Mouse (Mus musculus) liver, embryonic 11.5 days (tissue): ENCODE measurements around the gene AW011738. TPM values are rescaled to one million over a fixed set of nuclear protein-coding genes. Genes with fewer than 3 reads are reported as not detected.

Experiments
- ATAC-seq: fragments of 200-750 bp; cut with Nextera tagmentation; replicated peaks from 2 replicates; pipeline ENCODE4 v1.8.0; 2017; ENCODE audit warnings: moderate number of reproducible peaks, mild to moderate bottlenecking, moderate TSS enrichment, moderate library complexity; ENCODE audit not compliant: low FRiP score
- DNase-seq: peaks from one replicate; pipeline ENCODE4 v3.0.0-alpha.2; 2017; ENCODE audit warnings: low spot score
- H3K27ac ChIP-seq: fragments of 300-500 bp; sonication (generic); 2 replicates; pipeline ENCODE4 v1.5.1; 2014; ENCODE audit warnings: mild to moderate bottlenecking, low read depth, low read length, control low read depth
- H3K27me3 ChIP-seq: fragments of 300-500 bp; sonication (generic); replicated peaks from 2 replicates; pipeline ENCODE4 v1.6.1; 2014; ENCODE audit warnings: low read length, mixed read lengths; ENCODE audit not compliant: control insufficient read depth, insufficient read depth
- H3K36me3 ChIP-seq: fragments of 300-500 bp; sonication (generic); 2 replicates; pipeline ENCODE4 v1.6.1; 2014; ENCODE audit warnings: mild to moderate bottlenecking, low read length, moderate library complexity, mixed read lengths; ENCODE audit not compliant: control insufficient read depth, insufficient read depth
- H3K4me1 ChIP-seq: fragments of 300-500 bp; sonication (generic); replicated peaks from 2 replicates; pipeline ENCODE4 v1.6.1; 2014; ENCODE audit warnings: low read length, mixed read lengths; ENCODE audit not compliant: control insufficient read depth, insufficient read depth
- H3K4me2 ChIP-seq: fragments of 300-500 bp; sonication (generic); 2 replicates; pipeline ENCODE4 v1.6.1; 2014; ENCODE audit warnings: mild to moderate bottlenecking, control low read depth, moderate library complexity
- H3K4me3 ChIP-seq: fragments of 300-500 bp; sonication (generic); 2 replicates; pipeline ENCODE4 v1.5.1; 2014; ENCODE audit warnings: low read depth, low read length, control low read depth
- H3K9ac ChIP-seq: fragments of 300-500 bp; sonication (generic); 2 replicates; pipeline ENCODE4 v1.6.1; 2014; ENCODE audit warnings: low read depth, low read length, control low read depth
- H3K9me3 ChIP-seq: fragments of 300-500 bp; sonication (generic); 2 replicates; pipeline ENCODE4 v1.6.1; 2016; ENCODE audit warnings: low read length, inconsistent platforms, mixed read lengths; ENCODE audit not compliant: control insufficient read depth
- WGBS: fragments of 180-500 bp; shearing (Covaris S2); extraction: QIAGEN DNeasy Blood & Tissue Kit; methylation state at CpG from one replicate; pipeline ENCODE4 v1.1.7; 2014; 5-methylcytosine and 5-hydroxymethylcytosine counted together
- polyA plus RNA-seq: library from polyadenylated mRNA; unstranded; fragments of >200 nt; fragmentation: Nextera tagmentation; extraction: Ambion mirVana; gene quantifications from 2 replicates; pipeline ENCODE4 v1.2.1, GENCODE M21; 2014

AW011738 gene
- polyA plus RNA-seq, 1 experiment from 2014 or later = 0.08 TPM

DNA sequence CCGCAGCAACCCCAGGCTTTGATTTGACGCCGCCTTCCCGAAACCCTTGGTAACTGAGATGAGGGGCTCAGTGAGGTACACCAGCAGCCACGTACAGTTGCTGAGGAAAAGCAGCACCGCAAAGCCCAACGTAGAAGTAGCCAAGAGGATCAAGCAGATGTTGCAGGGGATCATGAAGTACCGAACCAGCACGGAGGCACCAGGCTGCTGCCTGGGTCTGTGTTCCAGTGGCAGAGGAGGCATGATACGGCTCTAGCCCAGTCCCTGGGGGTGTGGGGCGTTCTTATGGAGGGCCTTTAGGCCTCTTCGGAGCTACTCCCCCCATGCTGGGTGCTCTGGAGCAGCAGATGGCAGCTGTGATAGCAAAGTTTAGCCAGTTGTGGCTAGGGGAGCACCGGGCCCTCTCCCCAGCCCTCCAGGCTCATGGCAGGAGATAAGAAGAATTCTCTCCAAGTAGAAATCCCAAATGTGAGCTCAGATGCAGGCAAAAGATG is 17.6 kb upstream of the AW011738 start:
- H3K4me2 ChIP-seq = peak overlapping the region; percentile 80
- H3K36me3 ChIP-seq = 0 out of 2 replicates have a peak, but pooled peaks cover 3% of the 10 kb centered on the region
- ATAC-seq (peak; percentile 89), DNase-seq (no peak)
- peak overlapping the region; percentile 66 for H3K9ac ChIP-seq
- peak overlapping the region; percentile 48 for H3K4me3 ChIP-seq
- H3K9me3 ChIP-seq = no peaks in the 10 kb centered on the region
- H3K27ac ChIP-seq = peak overlapping the region; percentile 38
- 60% methylated on average over 13 of the region's 13 CpGs for WGBS
- H3K4me1 ChIP-seq = peaks cover 60% of the 10 kb centered on the region
- no peaks in the 10 kb centered on the region for H3K27me3 ChIP-seq

DNA sequence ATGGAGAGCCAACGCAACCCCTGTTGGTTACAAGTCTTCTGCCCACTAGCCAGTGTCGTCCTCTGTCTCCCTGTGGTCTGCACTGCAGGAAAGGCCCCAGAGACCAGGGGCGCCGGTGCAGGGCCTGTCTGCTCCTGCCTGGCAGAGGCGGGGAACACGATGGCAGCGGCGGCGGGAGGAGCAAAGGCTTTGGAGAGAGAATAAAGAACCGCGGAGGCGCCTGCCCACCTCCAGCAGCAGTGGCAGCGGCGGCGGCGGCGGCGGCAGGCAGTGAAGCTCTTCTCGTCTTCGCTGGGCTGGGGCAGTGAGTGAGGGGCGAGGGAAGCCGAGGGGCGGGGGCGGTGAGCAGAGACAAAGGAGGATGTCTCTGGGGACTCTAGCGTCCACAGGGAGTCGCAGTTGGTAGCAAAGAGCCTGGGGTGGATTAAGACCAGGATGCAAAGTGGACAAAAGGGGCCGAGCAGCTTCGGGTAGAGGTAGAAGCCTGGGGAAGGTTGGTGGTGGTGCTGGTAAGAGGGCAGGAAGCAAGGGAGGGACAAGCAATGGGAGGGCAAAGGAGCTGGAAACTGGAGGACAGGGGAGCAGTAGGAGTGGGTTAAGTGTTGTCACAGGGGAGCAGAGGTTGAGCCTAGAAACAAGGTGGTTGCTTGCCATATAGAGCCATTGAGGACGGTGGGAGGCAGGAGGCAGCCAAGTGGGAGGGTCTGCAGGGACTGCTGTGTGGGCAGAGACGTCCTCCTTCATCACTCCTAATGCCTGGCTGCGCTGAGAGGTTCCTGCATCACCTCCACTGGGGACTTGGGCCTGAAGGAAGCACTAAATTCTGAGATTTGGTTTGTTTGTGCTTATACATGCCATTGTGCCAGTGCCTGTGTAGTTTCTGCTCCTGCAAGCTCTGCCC is 16.9 kb upstream of the AW011738 start:
- ATAC-seq (peak; percentile 51), DNase-seq (peak; percentile 64)
- peak overlapping the region; percentile 48 for H3K4me3 ChIP-seq
- H3K9me3 ChIP-seq = no peaks in the 10 kb centered on the region
- 13% methylated on average over 31 of the region's 31 CpGs for WGBS
- peaks cover 60% of the 10 kb centered on the region for H3K4me1 ChIP-seq
- peak overlapping the region; percentile 80 for H3K4me2 ChIP-seq
- H3K36me3 ChIP-seq = 0 out of 2 replicates have a peak, but pooled peaks cover 3% of the 10 kb centered on the region
- H3K9ac ChIP-seq = peak overlapping the region; percentile 66
- no peaks in the 10 kb centered on the region for H3K27me3 ChIP-seq
- peak overlapping the region; percentile 38 for H3K27ac ChIP-seq

DNA sequence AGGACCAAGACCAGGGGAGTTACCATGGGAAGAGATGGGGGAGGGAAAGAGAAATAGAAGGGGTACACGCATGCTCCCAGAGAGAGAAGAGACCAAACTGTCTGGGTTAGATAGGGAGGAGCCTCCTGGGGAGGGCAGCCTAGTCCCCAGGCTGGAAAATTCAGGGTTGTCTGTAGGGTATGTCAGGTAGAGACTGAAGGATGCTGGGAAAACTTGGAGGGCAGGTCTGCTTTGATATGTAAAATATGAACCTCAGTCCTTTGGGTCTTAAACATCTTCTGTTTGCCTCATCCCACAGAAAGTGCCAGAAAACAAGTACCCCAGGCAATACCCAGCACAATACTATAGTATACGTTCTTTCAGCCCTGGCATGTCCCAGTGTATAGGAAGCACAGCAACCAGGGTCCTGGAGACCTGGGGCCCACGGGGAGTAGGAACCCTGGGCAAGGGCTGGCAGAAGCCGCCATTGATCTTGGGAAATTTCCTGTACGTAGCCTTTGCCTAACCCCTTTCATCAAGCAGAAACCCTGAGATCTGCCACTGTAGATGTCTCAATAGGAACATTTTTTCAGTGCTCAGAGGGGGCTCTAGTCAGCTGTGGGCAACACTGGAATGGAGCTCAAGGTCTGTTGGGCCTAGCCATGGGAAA is 14.8 kb upstream of the AW011738 start:
- ATAC-seq (no peak), DNase-seq (no peak)
- H3K27ac ChIP-seq = no peak overlapping the region
- H3K4me2 ChIP-seq = no peak overlapping the region
- peaks cover 70% of the 10 kb centered on the region for H3K4me1 ChIP-seq
- 60% methylated on average over 5 of the region's 5 CpGs for WGBS
- no peaks in the 10 kb centered on the region for H3K9me3 ChIP-seq
- H3K4me3 ChIP-seq = no peak overlapping the region
- no peaks in the 10 kb centered on the region for H3K27me3 ChIP-seq
- peak overlapping the region; percentile 16; the same call in 1 of the 2 replicates for H3K9ac ChIP-seq
- peaks cover 3% of the 10 kb centered on the region; the same call in 1 of the 2 replicates for H3K36me3 ChIP-seq

DNA sequence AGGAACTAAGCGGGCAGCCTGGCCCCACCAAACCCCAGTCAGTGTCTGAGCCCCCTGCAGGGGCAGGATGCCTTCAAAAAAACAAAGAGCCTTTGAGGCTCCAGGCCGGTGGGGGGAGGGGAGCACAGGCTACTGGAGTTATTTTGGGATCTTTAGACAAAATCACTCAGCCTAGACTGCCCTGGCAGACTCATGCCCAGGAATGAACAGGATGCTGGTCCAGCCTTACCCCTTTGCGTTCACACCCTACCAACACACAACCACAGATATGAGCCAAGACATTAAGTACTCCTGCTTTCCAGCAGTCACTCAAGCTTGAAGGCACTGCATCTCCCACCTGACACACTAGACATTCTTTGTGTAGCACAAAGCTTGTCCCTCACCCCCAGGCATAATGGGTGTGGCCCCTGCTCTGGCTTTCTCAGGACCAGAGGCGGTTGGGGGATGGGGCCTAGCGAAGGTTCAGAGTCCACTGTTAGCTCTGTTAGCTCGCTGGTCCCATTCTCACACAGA is 14.2 kb upstream of the AW011738 start:
- Histone ChIP-seq H3K4me2 (peak overlapping the region; percentile 26; the same call in 1 of the 2 replicates), H3K27me3 (no peaks in the 10 kb centered on the region)

DNA sequence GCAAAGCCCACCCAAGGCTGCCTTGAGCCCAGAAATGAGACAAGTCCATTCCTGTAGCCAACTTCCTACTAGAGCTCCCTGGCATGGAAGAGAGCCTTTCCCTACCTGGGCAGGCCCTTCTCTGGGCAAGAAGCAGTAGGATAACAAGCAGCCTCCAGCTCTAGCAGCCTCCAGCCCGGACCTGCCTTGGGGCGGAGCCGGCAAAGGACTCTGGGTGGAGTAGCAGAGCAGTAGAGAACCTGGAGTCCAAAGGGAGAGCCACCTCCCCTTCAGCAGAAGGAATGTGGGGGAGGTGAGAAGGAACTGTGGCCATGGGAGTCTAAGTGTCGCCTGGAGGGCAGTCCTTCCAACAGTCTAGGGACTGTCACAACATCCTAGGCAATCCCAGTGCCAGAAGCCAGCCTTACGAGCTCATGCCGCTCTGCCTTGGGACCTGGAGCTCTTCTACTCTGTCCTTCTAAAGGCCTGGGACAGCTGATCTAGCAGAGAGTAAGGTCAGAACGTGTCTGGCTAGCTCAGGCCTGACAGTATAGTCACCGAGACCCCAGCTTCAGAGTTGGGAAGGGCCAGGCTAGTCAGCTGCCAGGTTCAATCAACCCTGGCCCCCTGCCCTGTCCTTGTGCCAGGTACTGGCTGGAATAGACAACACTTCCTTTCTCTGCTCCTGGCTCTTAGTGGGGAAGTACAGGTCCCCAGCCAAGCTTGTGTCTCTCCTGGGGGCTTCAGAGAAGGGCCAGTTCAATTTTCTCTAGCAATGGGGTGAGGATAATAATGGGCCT is 10.5 kb upstream of the AW011738 start:
- Histone ChIP-seq H3K9ac (no peak overlapping the region), H3K9me3 (no peaks in the 10 kb centered on the region), H3K4me1 (peaks cover 58% of the 10 kb centered on the region), H3K4me3 (no peak overlapping the region), H3K27ac (no peak overlapping the region), H3K36me3 (no peaks in the 10 kb centered on the region; the same call in 1 of the 2 replicates), H3K27me3 (peaks cover 8% of the 10 kb centered on the region), H3K4me2 (0 out of 2 replicates have a peak overlapping the region, but pooled peaks have one; percentile 8)
- ATAC-seq (0 out of 2 replicates have a peak, but pooled peaks have one; percentile 22), DNase-seq (no peak)
- 53% methylated on average over 8 of the region's 8 CpGs for WGBS

More for the DNA sequence above, 14.2 kb upstream of the AW011738 start:
- no peaks in the 10 kb centered on the region for H3K9me3 ChIP-seq
- H3K27ac ChIP-seq = peak overlapping the region; percentile 39; the same call in 1 of the 2 replicates
- peaks cover 72% of the 10 kb centered on the region for H3K4me1 ChIP-seq
- no peak for DNase-seq
- ATAC-seq = no peak
- 0 out of 2 replicates have a peak overlapping the region, but pooled peaks have one; percentile 16 for H3K9ac ChIP-seq
- H3K36me3 ChIP-seq = peaks cover 3% of the 10 kb centered on the region; the same call in 1 of the 2 replicates
- no peak overlapping the region for H3K4me3 ChIP-seq
- 36% methylated on average over 6 of the region's 6 CpGs for WGBS

DNA sequence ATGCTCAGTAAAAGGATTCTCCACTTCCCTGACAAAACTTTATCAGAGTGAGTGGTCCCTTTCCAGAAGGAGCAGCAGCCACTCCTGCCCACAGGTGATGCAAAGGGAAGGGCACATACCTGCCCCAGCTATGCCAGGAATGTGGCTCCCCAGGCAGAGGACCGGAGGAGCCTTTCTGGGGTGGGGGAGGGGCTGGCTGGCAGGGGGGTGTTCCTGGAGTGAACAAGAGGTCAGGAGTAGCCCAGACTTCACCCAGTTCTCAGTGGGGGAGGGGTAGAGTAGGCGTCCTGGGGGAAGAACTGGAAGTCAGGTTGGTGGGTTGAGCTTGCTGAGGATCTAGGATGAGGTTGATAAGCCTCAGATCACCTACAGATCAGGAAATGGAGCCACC is 9.9 kb upstream of the AW011738 start:
- Histone ChIP-seq H3K4me3 (no peak overlapping the region), H3K9ac (no peak overlapping the region), H3K27me3 (peaks cover 8% of the 10 kb centered on the region), H3K4me2 (no peak overlapping the region), H3K9me3 (no peaks in the 10 kb centered on the region), H3K4me1 (peaks cover 55% of the 10 kb centered on the region), H3K36me3 (no peaks in the 10 kb centered on the region; the same call in 1 of the 2 replicates), H3K27ac (no peak overlapping the region)
- 36% methylated on average over 2 of the region's 2 CpGs for WGBS
- ATAC-seq (no peak), DNase-seq (no peak)

DNA sequence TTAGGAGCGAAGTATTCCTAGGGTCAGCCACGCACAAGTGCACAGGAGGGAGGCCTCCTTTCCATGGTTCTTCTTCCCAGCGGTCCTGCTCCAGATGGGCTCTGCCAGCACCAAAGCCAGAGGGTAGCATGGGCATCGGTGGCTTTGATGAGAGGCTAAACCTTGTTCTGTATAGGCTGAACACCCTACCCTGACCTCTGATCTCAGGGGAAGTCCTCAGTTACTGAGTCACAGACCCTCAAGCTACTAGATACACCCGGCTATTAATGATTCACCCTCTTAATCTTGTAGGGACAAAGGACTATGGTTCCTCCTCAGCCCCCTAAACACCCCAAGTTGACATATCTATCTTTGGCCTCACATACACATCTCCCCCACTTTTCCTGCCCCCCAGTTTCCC is 9.2 kb upstream of the AW011738 start:
- ATAC-seq (no peak), DNase-seq (no peak)
- no peaks in the 10 kb centered on the region; the same call in 1 of the 2 replicates for H3K36me3 ChIP-seq
- no peaks in the 10 kb centered on the region for H3K9me3 ChIP-seq
- peaks cover 48% of the 10 kb centered on the region for H3K4me1 ChIP-seq
- peak overlapping the region; percentile 99 for H3K4me2 ChIP-seq
- H3K4me3 ChIP-seq = 0 out of 2 replicates have a peak overlapping the region, but pooled peaks have one; percentile 7
- 67% methylated on average over 5 of the region's 5 CpGs for WGBS
- H3K27me3 ChIP-seq = peaks cover 8% of the 10 kb centered on the region
- H3K27ac ChIP-seq = no peak overlapping the region
- H3K9ac ChIP-seq = no peak overlapping the region
